Mouse (Mus musculus) CH12F3 (cell line): ENCODE results near the gene Nop10.

ENCODE experiments used
- in situ Hi-C: fragments of 300-500 bp; cut with MboI; formaldehyde crosslinking; loops from 2 replicates; pipeline ENCODE4 v1.14.3; 2020; ENCODE audit warnings: low sequenced_read_pairs

Gene Nop10

GRCm38 (mm10) chr2:112261748-112262653 is at the start of gene Nop10:
Gene Nop10 (plus strand): TSS chr2:112261926.
- in situ Hi-C loops: loop anchor here (10.0 kb wide), 1 partner anchor 213 kb away; no protein-coding TSS in a partner anchor

- in situ Hi-C loops: no loop called here
These were observed 45.7 kb upstream of the Nop10 start for GRCm38 (mm10) chr2:112215977-112216376.

- in situ Hi-C loops: no loop called here
These were observed 44.1 kb upstream of the Nop10 start for GRCm38 (mm10) chr2:112217614-112218013.

GRCm38 (mm10) chr2:112220880-112221279 is 40.8 kb upstream of the Nop10 start:
- in situ Hi-C loops: no loop called here

- in situ Hi-C loops: no loop called here
These were observed 39.1 kb upstream of the Nop10 start for GRCm38 (mm10) chr2:112222607-112223006.

- in situ Hi-C loops: no loop called here
These were observed 37.4 kb upstream of the Nop10 start for GRCm38 (mm10) chr2:112224356-112224755.

GRCm38 (mm10) chr2:112232623-112233022 is 29.1 kb upstream of the Nop10 start:
- in situ Hi-C loops: no loop called here

GRCm38 (mm10) chr2:112236620-112237019 is 25.1 kb upstream of the Nop10 start:
- in situ Hi-C loops: no loop called here

GRCm38 (mm10) chr2:112238006-112238405 is 23.7 kb upstream of the Nop10 start:
- in situ Hi-C loops: no loop called here

GRCm38 (mm10) chr2:112239212-112239934 is 22.4 kb upstream of the Nop10 start, which contains the start of gene Lpcat4:
Gene Lpcat4 (plus strand): TSS chr2:112239468.
- in situ Hi-C loops: no loop called here

GRCm38 (mm10) chr2:112239935-112240721 is 21.6 kb upstream of the Nop10 start:
- in situ Hi-C loops: no loop called here

GRCm38 (mm10) chr2:112241787-112242186 is 19.9 kb upstream of the Nop10 start:
- in situ Hi-C loops: no loop called here

GRCm38 (mm10) chr2:112245307-112245706 is 16.4 kb upstream of the Nop10 start:
- in situ Hi-C loops: no loop called here

- in situ Hi-C loops: no loop called here
These were observed 15.5 kb upstream of the Nop10 start for GRCm38 (mm10) chr2:112246193-112246592.

- in situ Hi-C loops: no loop called here
These were observed 14.4 kb upstream of the Nop10 start for GRCm38 (mm10) chr2:112247323-112247722.

- in situ Hi-C loops: no loop called here
These were observed 11.8 kb upstream of the Nop10 start for GRCm38 (mm10) chr2:112249780-112250453.

GRCm38 (mm10) chr2:112254675-112255515 is 6.8 kb upstream of the Nop10 start:
- in situ Hi-C loops: no loop called here

GRCm38 (mm10) chr2:112259241-112259962 is 2.3 kb upstream of the Nop10 start, which contains the start of gene Nutm1:
Gene Nutm1 (minus strand): TSS chr2:112259291.
- in situ Hi-C loops: no loop called here
